Mouse (Mus musculus): ENCODE results near the gene Vps8. TPM values are rescaled to one million over a fixed set of nuclear protein-coding genes. Genes with fewer than 3 reads are reported as not detected.

The Vps8 gene
- polyA plus RNA-seq, 1 experiment: 15.3 TPM

- Histone ChIP-seq H3K27ac (ENCODE audit: control insufficient read depth, insufficient read depth, low read length) (no peak overlapping the region), H3K4me1 (replicated peaks; ENCODE audit: control insufficient read depth, insufficient read depth, low read length) (no peaks in the 10 kb centered on the region), H3K4me3 (ENCODE audit: control insufficient read depth, insufficient read depth, low read length) (no peak overlapping the region), H3K27me3 (ENCODE audit: control insufficient read depth, insufficient read depth, low read length) (no peaks in the 10 kb centered on the region), H3K36me3 (ENCODE audit: control insufficient read depth, insufficient read depth, low read length) (no peaks in the 10 kb centered on the region)
- DNase-seq: no peak
- TF ChIP-seq CTCF (IDR thresholded peaks at IDR 0.05; ENCODE audit: borderline replicate concordance, control insufficient read depth, extremely low read depth, insufficient read depth, low read length, poor library complexity) (no peak), POLR2A (IDR thresholded peaks at IDR 0.05; ENCODE audit: control insufficient read depth, extremely low read depth, insufficient read depth, low read length, poor library complexity) (no peak)
- WGBS: 96% methylated on average over 3 of the region's 3 CpGs
Measured at GRCm38 (mm10) chr16:21650289-21650688, 227.4 kb downstream of the Vps8 start.

DNA sequence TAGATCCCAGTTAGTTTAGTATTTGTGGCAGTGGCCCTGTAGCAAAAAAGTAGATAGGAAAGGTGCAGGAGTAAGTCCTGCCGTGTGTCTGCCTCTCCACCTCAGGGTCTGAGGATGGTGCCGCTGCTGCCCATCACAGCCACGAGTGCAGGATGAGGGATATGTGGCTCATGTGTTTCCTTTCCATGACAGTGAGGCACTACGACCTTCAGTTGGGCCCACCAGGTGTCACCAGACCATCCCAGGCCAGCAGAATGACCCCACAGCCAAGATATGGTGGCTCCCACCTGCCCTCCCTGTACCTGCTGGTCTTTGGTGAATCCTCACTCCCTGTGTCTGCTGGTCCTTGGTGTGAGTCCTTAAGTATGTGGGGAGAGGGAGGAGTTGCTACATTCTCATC, 228.2 kb downstream of the Vps8 start:
- Histone ChIP-seq H3K27me3 (ENCODE audit: control insufficient read depth, insufficient read depth, low read length) (no peaks in the 10 kb centered on the region), H3K27ac (ENCODE audit: control insufficient read depth, insufficient read depth, low read length) (no peak overlapping the region), H3K4me3 (ENCODE audit: control insufficient read depth, insufficient read depth, low read length) (no peak overlapping the region), H3K36me3 (ENCODE audit: control insufficient read depth, insufficient read depth, low read length) (no peaks in the 10 kb centered on the region), H3K4me1 (replicated peaks; ENCODE audit: control insufficient read depth, insufficient read depth, low read length) (no peaks in the 10 kb centered on the region)
- DNase-seq: no peak
- TF ChIP-seq CTCF (IDR thresholded peaks at IDR 0.05; ENCODE audit: borderline replicate concordance, control insufficient read depth, extremely low read depth, insufficient read depth, low read length, poor library complexity) (no peak), POLR2A (IDR thresholded peaks at IDR 0.05; ENCODE audit: control insufficient read depth, extremely low read depth, insufficient read depth, low read length, poor library complexity) (no peak)
- 81% methylated on average over 4 of the region's 4 CpGs for WGBS

DNA sequence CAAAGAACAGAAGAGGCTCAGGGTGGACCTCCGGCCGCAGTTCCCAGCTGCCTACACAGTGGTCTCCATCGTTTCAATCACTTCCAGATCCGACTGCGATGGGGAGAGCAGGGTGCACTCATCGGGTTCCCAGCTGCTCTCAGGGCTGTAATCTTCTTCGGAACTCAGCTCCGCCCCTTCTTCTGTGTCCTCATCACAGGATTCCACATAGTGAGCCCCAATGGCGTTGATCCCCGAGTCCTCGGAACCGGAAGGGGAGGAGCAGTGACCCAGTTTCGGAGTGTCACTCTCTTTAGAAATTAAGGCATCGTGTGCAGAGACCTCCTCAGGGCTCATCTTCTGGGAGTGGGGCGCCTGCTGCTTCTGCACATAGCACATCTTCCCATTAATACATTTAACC, 230.2 kb downstream of the Vps8 start:
- H3K4me1 ChIP-seq (replicated peaks; ENCODE audit: control insufficient read depth, insufficient read depth, low read length): no peaks in the 10 kb centered on the region
- TF ChIP-seq POLR2A (IDR thresholded peaks at IDR 0.05; ENCODE audit: control insufficient read depth, extremely low read depth, insufficient read depth, low read length, poor library complexity): no peak
- no peak for TF ChIP-seq CTCF (IDR thresholded peaks at IDR 0.05; ENCODE audit: borderline replicate concordance, control insufficient read depth, extremely low read depth, insufficient read depth, low read length, poor library complexity)
- WGBS: 89% methylated on average over 15 of the region's 15 CpGs
- no peak for DNase-seq
- H3K27ac ChIP-seq (ENCODE audit: control insufficient read depth, insufficient read depth, low read length): no peak overlapping the region
- no peak overlapping the region for H3K4me3 ChIP-seq (ENCODE audit: control insufficient read depth, insufficient read depth, low read length)
- H3K36me3 ChIP-seq (ENCODE audit: control insufficient read depth, insufficient read depth, low read length): no peaks in the 10 kb centered on the region
- H3K27me3 ChIP-seq (ENCODE audit: control insufficient read depth, insufficient read depth, low read length): no peaks in the 10 kb centered on the region

GRCm38 (mm10) chr16:21654384-21654783, 231.5 kb downstream of the Vps8 start:
- Histone ChIP-seq H3K36me3 (ENCODE audit: control insufficient read depth, insufficient read depth, low read length) (no peaks in the 10 kb centered on the region), H3K4me3 (ENCODE audit: control insufficient read depth, insufficient read depth, low read length) (no peak overlapping the region), H3K4me1 (replicated peaks; ENCODE audit: control insufficient read depth, insufficient read depth, low read length) (no peaks in the 10 kb centered on the region), H3K27ac (ENCODE audit: control insufficient read depth, insufficient read depth, low read length) (no peak overlapping the region), H3K27me3 (ENCODE audit: control insufficient read depth, insufficient read depth, low read length) (no peaks in the 10 kb centered on the region)
- DNase-seq: no peak
- 96% methylated on average over 5 of the region's 5 CpGs for WGBS
- TF ChIP-seq POLR2A (IDR thresholded peaks at IDR 0.05; ENCODE audit: control insufficient read depth, extremely low read depth, insufficient read depth, low read length, poor library complexity): no peak
- no peak for TF ChIP-seq CTCF (IDR thresholded peaks at IDR 0.05; ENCODE audit: borderline replicate concordance, control insufficient read depth, extremely low read depth, insufficient read depth, low read length, poor library complexity)

DNA sequence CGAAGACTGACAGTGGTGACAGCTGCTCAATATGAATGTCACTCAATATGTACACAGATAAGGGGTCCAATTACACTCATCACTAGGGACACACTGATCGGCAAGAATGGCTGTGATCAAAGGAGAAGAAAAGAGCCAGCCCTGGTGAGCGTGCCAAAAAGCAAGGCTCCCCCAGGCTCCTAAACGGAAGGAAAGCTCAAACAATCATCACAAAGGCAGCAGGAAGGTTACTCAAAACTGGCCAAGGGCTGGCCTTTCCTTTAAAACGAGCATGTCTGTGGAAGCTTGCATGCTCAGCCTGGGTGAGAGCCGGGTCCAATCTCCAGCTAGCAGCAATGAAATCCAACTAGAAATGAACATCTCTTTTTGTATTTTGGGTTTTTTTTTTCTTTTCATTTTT, 232.4 kb downstream of the Vps8 start:
- Histone ChIP-seq H3K4me3 (ENCODE audit: control insufficient read depth, insufficient read depth, low read length) (no peak overlapping the region), H3K27me3 (ENCODE audit: control insufficient read depth, insufficient read depth, low read length) (no peaks in the 10 kb centered on the region), H3K36me3 (ENCODE audit: control insufficient read depth, insufficient read depth, low read length) (no peaks in the 10 kb centered on the region), H3K4me1 (replicated peaks; ENCODE audit: control insufficient read depth, insufficient read depth, low read length) (no peaks in the 10 kb centered on the region), H3K27ac (ENCODE audit: control insufficient read depth, insufficient read depth, low read length) (no peak overlapping the region)
- DNase-seq: no peak
- WGBS: 85% methylated on average over 6 of the region's 6 CpGs
- TF ChIP-seq POLR2A (IDR thresholded peaks at IDR 0.05; ENCODE audit: control insufficient read depth, extremely low read depth, insufficient read depth, low read length, poor library complexity) (no peak), CTCF (IDR thresholded peaks at IDR 0.05; ENCODE audit: borderline replicate concordance, control insufficient read depth, extremely low read depth, insufficient read depth, low read length, poor library complexity) (no peak)

GRCm38 (mm10) chr16:21655961-21656360, 233.0 kb downstream of the Vps8 start:
- no peaks in the 10 kb centered on the region for H3K36me3 ChIP-seq (ENCODE audit: control insufficient read depth, insufficient read depth, low read length)
- H3K27ac ChIP-seq (ENCODE audit: control insufficient read depth, insufficient read depth, low read length): no peak overlapping the region
- H3K4me3 ChIP-seq (ENCODE audit: control insufficient read depth, insufficient read depth, low read length): no peak overlapping the region
- no peaks in the 10 kb centered on the region for H3K4me1 ChIP-seq (replicated peaks; ENCODE audit: control insufficient read depth, insufficient read depth, low read length)
- no peaks in the 10 kb centered on the region for H3K27me3 ChIP-seq (ENCODE audit: control insufficient read depth, insufficient read depth, low read length)
- 95% methylated on average over 9 of the region's 9 CpGs for WGBS
- no peak for DNase-seq
- TF ChIP-seq CTCF (IDR thresholded peaks at IDR 0.05; ENCODE audit: borderline replicate concordance, control insufficient read depth, extremely low read depth, insufficient read depth, low read length, poor library complexity) (no peak), POLR2A (IDR thresholded peaks at IDR 0.05; ENCODE audit: control insufficient read depth, extremely low read depth, insufficient read depth, low read length, poor library complexity) (no peak)
